Mouse (Mus musculus) c-Kit-positive CD71-positive TER-119-positive erythroid progenitor cells, embryonic 14.5 days (primary cell): ENCODE data around the gene Cd79a.

Experiments used
- DNase-seq: peaks from one replicate; pipeline ENCODE4 v3.0.0-alpha.2; 2013; ENCODE audit warnings: low spot score

Cd79a gene

DNA sequence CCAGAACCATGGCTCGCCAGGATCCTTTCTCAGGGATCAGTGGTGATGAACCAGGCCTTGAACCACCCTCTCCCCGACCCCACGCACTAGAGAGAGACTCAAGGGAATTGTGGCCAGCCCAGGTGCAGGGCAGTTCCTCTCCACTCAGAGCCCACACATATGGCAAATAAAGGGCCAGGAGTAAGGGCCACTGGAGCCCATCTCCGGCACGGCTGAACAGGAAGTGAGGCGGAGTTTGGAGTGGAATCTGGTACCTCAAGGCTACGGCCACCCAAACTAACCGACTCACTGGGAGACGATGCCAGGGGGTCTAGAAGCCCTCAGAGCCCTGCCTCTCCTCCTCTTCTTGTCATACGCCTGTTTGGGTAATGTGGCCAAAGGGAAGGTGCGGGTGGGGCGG, at the start of gene Cd79a:
TSS of gene Cd79a (plus strand) at position 158 of the 400 bp plus-strand sequence.
- no peak for DNase-seq

DNA sequence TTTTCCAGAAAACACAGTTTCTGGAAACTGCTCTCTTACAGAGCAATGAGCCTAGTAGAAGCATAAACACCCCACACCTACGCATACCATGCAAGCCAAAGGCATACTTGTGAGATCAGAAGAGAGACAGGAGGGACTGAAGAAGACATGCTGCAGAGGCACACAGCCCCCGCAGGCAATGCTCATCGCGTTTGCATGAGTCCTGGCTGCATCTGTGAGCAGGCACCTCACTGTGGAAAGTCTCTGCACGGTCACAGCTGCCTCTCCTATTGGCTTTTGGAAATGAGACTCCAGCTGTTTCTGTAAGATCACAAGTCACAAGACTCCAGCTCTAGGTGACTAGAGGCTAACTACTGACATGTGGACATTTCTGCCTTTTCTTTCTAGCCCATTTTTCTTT, 47.0 kb upstream of the Cd79a start:
- DNase-seq: no peak

DNA sequence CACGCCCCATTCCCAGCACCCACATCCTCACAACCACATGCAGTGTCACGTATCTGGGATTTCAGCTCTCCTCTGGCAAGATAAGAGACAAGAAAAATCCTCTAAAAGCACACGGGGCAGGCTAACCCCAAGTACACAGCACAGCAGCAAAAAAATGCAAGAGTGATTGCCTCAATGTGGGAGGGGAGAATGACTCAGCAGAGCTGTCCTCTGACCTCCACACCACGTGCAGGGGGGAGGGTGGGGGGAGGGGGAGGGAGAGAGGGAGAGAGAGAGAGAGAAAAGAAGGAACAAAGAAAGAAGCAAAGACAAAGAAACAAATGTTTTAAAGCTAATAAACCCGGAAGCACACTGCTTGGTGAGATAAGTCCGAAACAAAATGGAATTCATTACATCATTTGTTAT, 46.3 kb upstream of the Cd79a start:
- peak; percentile 79 for DNase-seq

DNA sequence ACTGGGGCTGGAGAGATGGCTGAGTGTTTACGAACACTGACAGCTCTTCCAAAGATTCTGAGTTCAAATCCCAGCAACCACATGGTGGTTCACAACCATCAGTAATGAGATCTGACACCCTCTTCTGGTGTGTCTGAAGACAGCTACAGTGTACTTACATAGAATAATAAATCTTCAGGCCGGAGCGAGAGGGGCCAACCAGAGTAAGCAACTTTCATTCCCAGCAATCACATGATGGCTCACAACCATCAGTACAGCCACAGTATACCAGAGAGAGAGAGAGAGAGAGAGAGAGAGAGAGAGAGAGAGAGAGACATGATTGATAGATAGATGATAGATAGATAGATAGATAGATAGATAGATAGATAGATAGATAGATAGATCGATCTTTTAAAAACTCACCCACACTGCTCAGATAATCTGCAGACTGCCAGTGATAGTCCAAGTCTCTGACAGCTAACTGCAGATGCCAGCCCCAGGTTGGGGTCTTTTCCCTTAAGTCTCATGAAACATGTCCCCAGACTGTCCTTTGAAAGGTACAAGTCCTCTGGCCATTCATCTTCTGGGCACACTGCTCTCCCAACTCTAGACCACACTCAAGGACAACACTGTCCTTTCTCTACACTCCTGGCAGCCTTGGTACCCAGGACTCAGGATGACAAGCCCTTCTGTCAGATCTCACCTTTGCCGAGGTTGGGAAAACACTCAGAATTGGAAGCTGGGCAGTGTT, 45.4 kb upstream of the Cd79a start:
- DNase-seq: no peak

DNA sequence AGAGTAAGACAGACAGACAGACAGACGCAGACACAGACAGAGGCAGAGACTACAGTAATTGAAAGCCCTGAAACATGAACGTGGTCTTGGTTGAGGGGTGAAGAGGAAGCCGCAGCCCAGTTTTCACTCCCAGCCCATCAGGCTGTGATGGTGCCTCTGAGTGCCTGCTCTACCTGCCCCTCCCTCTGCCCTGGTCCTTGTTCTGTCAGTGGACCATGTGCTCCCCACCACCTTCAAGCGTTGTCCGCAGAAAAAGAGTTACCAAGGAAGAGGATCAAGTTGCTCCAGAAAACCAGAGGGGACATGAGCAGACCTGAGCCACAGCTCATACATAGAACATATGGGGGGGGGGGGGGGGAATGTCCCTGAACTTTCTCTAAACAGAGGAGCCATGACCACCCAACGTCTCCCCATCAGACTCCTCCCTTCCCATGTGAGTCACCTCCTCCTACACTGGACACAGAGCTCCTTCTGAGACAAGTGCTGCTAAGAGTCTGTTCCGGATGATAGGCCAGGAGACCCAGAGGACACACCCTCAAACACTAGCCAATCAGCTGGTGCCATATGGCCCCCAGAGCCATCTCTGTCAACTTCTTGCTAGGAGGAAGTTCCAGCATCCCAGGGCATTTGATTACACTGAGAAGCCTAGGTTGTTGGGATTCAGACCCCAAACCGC, 44.5 kb upstream of the Cd79a start:
- DNase-seq: peak; percentile 93

DNA sequence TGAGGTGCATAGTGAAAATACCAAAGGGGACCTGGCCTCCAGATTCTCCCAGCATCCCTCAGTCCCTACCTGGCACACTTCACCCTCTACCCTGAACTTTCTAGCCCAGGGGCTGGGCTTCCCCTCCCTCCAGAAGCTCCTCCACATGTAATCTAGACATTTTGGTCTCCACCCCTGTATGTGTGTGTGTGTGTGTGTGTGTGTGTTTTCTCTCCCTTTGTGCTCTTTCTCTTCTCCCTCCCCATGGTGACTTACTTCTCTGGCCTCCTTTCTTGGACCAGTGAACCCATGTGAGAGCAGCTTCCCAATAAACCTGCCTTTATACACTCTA, 44.0 kb upstream of the Cd79a start:
- DNase-seq: no peak

DNA sequence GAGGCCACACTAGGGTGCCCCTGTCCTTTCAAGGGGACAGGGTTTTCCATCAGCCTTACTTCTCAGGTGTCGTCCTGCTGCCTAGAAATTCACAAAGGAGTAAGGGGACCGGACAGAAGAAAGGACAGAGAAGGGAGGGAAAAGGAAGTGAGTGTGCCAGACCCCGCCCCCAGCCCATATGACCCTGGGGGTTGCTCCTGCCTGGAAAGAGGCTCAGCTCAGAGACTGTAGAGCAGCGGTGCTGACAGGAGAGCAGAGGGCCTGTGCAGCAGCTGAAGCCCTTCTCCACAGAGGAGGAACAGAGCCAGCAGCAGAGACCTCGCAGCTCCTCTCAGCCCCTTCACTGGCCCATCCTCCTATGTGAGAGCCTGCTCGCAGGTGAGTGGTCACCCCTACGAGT, 43.5 kb upstream of the Cd79a start:
- no peak for DNase-seq

DNA sequence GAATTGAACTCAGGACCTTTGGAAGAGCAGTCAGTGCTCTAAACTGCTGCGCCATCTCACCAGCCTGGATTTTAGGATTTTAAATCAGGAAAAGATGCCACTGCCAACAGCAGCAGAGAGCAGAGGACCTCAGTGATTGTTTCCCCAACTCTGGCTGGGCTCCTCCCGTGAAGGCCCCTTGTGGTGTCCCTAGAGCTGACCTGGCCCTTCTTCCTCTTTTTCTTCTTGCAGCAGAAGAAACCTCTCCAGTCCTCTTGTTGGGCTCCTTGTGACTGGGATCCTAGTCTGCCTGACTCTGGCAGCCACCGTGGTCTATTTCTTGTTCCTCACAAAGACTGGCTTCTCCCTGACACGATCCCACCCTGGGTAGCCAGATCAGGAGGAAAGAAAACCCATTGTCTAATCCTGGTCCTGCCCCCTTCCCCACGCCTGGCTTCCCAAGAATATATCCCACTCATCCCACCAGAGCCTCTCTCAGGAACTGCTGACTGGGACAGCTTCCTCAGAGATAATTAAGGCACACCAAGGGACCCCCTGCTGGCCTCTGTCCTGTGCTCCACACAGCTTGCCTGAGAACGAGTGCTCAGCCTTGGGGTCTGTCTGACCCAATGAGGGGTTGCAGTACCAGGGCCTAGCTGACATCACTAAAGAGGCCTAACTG, 40.6 kb upstream of the Cd79a start:
- no peak for DNase-seq

DNA sequence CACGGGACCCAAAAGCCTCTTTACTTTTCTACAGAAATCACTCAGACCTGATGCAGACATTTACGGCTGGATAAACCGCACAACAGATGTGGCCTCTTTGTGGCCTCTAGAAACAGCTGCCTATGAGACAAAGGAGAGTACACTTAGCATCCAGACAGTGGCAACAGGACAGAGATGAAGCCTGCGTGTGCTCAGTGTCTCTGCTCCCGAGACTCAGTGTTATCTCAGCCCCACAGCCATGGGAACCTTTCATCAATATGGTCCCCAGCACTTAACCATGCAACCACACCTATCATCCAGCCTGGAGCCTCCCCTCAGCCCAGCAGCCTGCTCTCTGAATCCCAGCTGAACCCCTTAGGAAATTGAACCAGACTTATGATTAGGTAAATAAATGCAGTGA, 37.9 kb upstream of the Cd79a start:
- peak; percentile 79 for DNase-seq

DNA sequence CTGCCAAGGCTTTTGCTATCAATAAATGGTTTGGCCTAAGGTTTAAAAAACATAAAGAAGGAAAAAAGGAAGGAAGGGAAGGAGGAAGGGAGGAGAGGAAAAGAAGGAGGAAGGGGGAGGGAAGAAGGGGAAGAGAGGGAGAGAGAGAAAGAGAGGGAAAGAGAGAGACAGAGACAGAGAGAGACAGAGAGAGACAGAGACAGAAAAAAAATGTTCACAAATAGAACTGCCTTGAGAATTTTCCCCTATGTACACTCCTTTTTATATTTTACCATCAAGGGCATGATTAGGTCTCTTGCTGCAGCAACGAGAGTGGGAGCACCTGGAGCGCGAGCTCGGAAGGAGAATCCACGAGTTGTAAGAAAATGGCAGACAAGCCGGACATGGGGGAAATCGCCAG, 35.3 kb upstream of the Cd79a start, which contains the start of gene Gm9844:
TSS of gene Gm9844 (plus strand) at position 301 of the 400 bp plus-strand sequence.
- no peak for DNase-seq

DNA sequence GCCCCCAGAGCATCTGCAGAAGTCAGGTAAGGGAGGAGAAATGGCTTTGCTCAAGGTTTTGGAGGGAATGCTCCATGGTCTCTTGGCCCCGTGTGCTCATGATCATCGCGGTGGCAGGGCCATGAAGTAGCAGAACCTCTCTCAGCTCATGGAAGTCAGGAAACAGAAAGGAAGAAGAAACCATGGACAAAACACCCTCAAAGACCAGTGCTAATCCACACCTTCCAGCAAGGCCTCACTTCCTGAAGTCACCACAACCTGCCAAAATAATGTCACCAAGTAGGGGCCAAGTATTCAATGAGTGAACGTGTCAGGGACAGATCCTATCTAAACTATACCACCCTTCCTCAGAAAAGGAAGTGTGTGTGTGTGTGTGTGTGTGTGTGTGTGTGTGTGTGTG, 34.3 kb upstream of the Cd79a start:
- DNase-seq: no peak

DNA sequence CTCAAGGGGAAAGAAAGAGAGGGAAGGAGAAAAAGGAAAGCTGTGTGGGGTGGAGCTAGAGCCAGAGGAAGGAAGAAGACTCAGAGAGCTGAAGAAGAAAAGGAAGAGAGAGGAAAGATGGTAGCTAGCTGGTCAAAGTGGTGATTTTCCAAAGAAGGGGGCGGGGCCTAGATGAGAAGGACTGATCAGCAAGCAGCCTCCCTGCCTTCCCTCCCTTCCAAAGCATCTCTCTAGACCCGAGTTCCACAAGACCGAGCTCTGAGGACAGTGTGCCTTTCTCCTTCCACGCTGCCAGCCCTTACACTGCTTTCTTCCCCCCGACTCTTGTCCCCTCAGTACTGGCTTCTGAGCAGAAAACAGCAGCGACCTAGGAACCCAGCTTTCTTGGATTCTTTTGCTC, 33.0 kb upstream of the Cd79a start:
- DNase-seq: no peak

DNA sequence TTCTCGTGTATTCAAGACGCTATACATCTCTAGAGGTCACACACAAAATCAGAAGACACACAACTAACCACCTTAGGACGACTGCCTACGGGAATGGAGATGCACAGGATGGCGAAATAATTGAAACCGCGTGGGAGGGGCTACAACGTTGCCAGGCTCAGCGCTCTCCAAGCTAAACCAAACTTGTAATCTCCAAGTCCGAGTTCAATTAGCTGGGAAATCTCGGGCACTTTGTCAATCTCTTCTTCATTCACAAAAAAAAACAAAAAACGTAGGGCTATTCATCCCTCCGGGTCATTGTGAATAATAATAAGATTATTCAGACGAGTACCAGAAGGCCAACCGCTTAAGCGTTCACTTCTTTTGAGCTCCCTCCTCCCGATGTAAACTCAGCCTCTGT, 28.1 kb upstream of the Cd79a start:
- DNase-seq: no peak

DNA sequence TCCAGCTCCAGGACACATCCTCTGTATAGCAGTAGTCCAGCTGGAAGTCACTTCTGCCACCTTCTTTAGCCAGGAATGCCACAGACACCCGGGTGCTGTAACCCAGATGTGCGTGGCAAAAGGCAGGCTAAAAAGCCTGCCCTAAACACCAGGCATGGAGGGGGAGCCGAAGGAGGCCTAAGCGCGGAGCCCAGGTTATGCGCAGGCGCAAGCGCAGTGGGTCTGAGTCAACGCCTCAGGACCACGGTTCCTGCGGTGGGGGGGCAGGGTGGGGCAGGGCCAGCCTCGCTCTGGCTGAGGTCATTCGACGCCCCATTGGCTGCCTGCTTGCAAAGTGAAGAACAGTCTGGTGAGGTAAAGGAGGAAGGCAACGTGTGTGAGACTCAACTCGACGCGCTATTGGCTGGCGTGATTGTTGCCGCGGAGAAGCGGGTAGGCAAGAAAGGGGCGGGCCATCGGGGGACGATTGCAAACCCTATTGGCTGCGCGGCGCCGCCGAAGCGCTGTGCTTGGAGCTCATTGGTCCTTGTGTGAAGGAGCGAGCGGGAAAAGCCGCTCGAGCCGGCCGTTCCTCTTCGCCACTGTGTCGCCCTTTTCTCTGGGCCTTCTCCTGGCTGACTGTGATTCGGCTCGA, 27.5 kb upstream of the Cd79a start, which contains the start of the genes Lypd4 and Dmrtc2:
TSS of gene Lypd4 (minus strand) at position 410 of the 634 bp plus-strand sequence.
TSS of gene Dmrtc2 (plus strand) at position 526 of the 634 bp plus-strand sequence.
- DNase-seq: no peak

DNA sequence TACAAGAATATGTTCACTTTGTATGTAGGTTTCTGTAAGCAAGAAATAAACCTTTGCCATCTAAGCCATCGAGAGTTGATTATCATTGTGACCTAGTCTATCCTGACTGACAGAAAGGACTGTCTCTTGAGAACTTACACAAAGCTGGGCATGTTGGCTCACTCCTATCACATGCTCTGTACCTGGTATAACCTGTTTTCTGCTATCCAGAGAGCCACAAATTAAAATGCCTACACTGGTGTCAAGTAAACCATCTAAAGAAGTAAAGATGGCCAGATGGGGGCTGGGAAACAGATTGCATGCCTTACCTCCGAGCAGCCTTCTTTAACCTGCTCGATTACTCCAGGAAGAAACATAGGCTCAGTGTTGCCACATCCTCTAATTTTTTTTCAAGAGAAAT, 19.6 kb upstream of the Cd79a start:
- no peak for DNase-seq

DNA sequence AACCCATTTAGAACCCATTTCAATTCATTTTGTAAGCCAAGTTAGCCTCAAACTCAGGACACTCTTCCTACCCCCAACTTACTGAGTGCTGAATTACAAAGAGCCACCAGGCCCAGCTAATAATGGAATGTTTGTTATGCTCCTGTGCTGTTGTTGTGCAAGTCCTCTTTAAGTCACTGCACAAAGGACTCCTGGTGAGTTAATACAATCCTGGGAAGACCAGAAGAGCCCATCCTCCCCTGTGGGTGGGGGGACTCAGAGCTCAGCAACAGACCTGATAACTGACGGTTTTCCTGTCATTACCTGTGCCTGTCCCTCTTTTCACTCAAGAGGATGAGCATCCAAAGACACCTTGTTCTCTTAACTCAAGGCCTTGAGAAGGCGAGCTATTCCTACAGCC, 17.6 kb upstream of the Cd79a start:
- no peak for DNase-seq

DNA sequence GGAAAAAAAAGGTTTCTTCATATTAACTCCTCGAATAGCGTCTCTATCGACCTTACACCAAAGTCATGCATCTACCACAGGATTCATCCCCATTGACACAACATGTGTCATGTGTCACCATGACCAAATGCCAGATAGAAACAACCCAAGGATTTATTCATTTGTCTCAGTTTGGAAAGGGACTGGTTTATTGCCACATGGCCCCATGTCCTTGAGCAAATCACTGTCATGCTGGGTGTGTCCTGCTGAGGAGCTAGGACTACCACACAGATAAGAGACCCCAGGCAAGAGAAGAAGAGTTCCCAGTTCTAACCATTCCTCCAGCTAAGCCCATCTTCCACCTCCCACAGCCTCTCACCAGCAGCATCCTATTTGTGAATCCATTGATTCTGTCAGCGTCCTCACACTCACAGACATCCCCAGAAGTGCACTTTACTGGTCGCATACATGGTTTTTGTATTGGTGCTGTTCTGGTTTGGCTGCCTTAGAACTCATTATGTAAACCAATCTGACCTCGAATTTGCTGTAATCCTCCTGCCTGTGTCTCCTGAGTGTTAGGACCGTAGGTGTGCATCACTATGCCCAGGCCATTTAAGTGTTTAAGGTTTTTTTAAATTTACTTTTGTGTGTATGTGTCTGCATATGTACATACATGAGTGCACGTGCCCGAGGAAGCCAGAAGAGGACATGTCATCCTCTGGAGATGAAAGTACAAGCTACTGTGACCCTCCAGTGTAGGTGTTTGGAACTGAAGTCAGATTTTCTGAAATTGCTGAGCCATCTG, 14.6 kb upstream of the Cd79a start:
- no peak for DNase-seq

DNA sequence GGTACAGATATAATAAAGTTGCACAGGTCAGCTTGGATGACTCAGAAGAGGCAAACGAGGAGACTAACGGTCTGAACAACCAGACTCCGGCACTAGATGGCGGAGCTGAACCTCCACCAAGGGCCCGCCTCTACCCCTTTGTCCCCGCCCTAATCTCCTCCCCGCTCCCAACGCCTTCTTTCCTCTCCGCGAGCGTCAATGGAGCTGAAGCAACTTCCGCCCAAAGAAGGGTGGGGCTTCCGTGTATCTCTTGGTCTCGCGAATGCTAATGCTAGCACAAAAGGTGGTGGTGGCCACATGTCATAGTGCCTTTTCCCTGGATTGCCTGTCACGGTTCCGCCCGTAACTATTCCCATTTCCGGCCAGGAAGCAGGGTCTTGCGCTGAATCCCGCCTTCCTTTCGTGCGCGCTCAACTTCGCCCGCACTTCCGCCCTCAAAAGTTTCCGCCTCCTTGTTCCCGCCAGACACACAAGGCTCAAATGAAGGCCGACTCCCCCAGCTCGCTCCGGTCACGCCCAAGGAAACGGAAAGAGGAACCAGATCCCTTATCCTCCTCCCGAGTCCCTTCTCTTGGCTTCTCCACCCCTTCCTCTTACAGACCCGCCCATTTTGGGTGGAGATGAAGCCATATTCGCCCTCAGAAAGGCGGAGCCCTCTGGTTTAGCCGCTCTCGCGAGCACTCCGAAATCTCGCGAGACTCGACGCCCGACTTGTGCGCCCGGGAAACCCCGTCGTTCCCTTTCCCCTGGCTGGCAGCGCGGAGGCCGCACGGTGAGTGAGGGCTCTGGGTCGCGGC, 13.1 kb upstream of the Cd79a start, which contains the start of gene Rps19:
TSS of gene Rps19 (plus strand) at position 476 of the 797 bp plus-strand sequence.
- peak; percentile 99 for DNase-seq

DNA sequence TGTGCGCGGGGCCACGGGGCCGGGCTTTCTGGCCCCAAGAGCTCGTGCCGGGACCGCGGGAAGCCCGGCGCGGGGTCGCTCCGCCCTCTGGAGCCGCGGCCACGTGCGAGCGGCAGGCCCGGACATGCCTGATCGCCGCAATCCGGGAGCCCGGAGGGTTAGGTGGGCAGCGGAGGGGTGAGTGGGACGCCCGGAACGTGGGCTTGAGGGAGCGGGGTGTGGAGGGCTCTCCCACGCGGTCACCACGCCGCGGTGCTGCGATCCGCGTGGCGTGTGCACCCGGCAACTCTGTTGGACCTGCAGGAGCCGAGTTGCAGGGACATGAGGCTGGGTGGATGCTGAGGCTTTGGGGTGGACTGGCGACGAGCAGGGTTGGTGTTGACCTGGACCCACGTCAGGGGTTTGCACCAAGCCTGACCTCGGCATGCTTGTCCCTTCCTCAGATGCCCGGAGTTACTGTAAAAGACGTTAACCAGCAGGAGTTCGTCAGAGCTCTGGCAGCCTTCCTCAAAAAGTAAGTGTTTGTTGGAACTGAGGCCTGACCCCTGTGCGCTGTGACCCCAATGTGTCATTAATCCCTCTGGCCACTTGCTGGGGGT, 12.4 kb upstream of the Cd79a start:
- no peak for DNase-seq

DNA sequence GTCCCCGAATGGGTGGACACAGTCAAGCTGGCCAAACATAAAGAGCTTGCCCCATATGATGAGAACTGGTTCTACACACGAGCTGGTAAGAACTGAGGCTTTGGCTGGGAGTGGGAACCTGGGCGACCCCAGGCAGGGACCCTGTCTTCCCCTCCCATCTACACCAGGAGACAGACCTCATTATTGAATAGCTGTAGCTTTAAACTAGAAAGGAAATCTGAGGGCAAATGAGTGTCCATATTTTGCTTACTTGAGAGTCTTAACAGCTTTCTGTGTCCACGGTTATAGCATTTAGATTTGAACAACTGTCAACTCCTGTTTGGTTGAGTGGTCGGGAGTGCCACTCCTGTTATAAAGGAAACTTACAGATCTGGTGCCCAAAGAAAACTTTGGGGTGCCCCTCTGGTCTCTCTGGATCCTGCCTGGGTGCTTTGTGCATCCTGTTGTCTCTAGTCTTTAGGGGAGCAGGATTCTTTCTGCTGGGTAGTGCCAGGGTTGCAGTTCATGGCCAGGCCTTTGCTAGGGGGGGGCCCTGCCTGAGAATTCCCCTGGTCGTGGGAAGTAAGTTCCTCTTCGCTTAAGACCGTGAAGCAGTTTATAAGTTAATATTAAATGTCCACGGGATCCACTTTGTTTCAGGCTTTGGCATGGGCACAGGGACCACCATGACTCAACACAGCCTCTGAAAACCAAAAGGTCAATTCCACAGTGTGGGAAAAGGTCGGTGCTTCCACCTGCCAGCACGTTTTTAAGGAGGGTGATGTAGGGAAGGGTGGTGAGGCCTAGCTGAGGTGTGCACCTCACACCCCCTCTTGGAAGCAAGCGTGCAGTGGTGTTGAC, 11.5 kb upstream of the Cd79a start:
- no peak for DNase-seq
